Mouse (Mus musculus): ENCODE results near the gene Myl7.
A peak's percentile ranks its signal among the peaks of the same experiment; 100 is the strongest.
"Not testable (repeated sequence)": the region's sequence is repeated elsewhere in the genome, so short reads cannot be mapped to it uniquely, and the experiment has no call there.

Gene Myl7

GRCm38 (mm10) chr11:5903844-5904243, 5.3 kb upstream of the Myl7 start:
- DNase-seq (ENCODE audit: low read depth, low spot score), result no peak

GRCm38 (mm10) chr11:5902390-5902789, 3.8 kb upstream of the Myl7 start:
- DNase-seq (ENCODE audit: low read depth, low spot score), result no peak

- DNase-seq (ENCODE audit: low read depth, low spot score), result peak; percentile 70
Measured at GRCm38 (mm10) chr11:5901950-5902349, 3.4 kb upstream of the Myl7 start.

- no peak for DNase-seq (ENCODE audit: low read depth, low spot score)
Measured at GRCm38 (mm10) chr11:5901320-5901719, 2.7 kb upstream of the Myl7 start.

GRCm38 (mm10) chr11:5899286-5899685, 704 bp upstream of the Myl7 start:
- no peak for DNase-seq (ENCODE audit: low read depth, low spot score)

GRCm38 (mm10) chr11:5897839-5898238, 743 bp downstream of the Myl7 start:
- no peak for DNase-seq (ENCODE audit: low read depth, low spot score)

- DNase-seq (ENCODE audit: low read depth, low spot score), result no peak
Measured at GRCm38 (mm10) chr11:5897230-5897629, 1.4 kb downstream of the Myl7 start.

GRCm38 (mm10) chr11:5893807-5894206, 4.8 kb downstream of the Myl7 start:
- no peak for DNase-seq (ENCODE audit: low read depth, low spot score)

- DNase-seq (ENCODE audit: low read depth, low spot score), result no peak
Measured at GRCm38 (mm10) chr11:5892810-5893368, 5.7 kb downstream of the Myl7 start.

- DNase-seq (ENCODE audit: low read depth, low spot score), result no peak
Measured at GRCm38 (mm10) chr11:5892151-5892591, 6.4 kb downstream of the Myl7 start.

GRCm38 (mm10) chr11:5888563-5888962, 10.0 kb downstream of the Myl7 start:
- DNase-seq (ENCODE audit: low read depth, low spot score), result not testable (repeated sequence)

- no peak for DNase-seq (ENCODE audit: low read depth, low spot score)
Measured at GRCm38 (mm10) chr11:5887250-5887649, 11.3 kb downstream of the Myl7 start.

GRCm38 (mm10) chr11:5886187-5886586, 12.4 kb downstream of the Myl7 start:
- DNase-seq (ENCODE audit: low read depth, low spot score), result peak; percentile 59

- DNase-seq (ENCODE audit: low read depth, low spot score), result no peak
Measured at GRCm38 (mm10) chr11:5882518-5882917, 16.1 kb downstream of the Myl7 start.

GRCm38 (mm10) chr11:5879905-5880304, 18.7 kb downstream of the Myl7 start:
- no peak for DNase-seq (ENCODE audit: low read depth, low spot score)

GRCm38 (mm10) chr11:5878661-5879060, 19.9 kb downstream of the Myl7 start:
- no peak for DNase-seq (ENCODE audit: low read depth, low spot score)

- peak; percentile 97 for DNase-seq (ENCODE audit: low read depth, low spot score)
Measured at GRCm38 (mm10) chr11:5877921-5878526, 20.6 kb downstream of the Myl7 start, which contains the start of gene Pold2. Gene Pold2, minus strand, starts transcription at chr11:5878292.

GRCm38 (mm10) chr11:5877421-5877820, 21.2 kb downstream of the Myl7 start:
- no peak for DNase-seq (ENCODE audit: low read depth, low spot score)

- DNase-seq (ENCODE audit: low read depth, low spot score), result no peak
Measured at GRCm38 (mm10) chr11:5873192-5873591, 25.4 kb downstream of the Myl7 start.

GRCm38 (mm10) chr11:5872707-5873106, 25.9 kb downstream of the Myl7 start:
- DNase-seq (ENCODE audit: low read depth, low spot score), result no peak

GRCm38 (mm10) chr11:5870069-5870468, 28.5 kb downstream of the Myl7 start:
- no peak for DNase-seq (ENCODE audit: low read depth, low spot score)

GRCm38 (mm10) chr11:5869331-5869730, 29.3 kb downstream of the Myl7 start:
- no peak for DNase-seq (ENCODE audit: low read depth, low spot score)

GRCm38 (mm10) chr11:5868324-5868723, 30.3 kb downstream of the Myl7 start:
- no peak for DNase-seq (ENCODE audit: low read depth, low spot score)

- no peak for DNase-seq (ENCODE audit: low read depth, low spot score)
Measured at GRCm38 (mm10) chr11:5867196-5867595, 31.4 kb downstream of the Myl7 start.
